Mouse (Mus musculus) heart, postnatal 0 days (tissue): ENCODE measurements at regions not wholly inside any gene's neighbourhood (a gene's known extent, or its start where the extent isn't known, plus 50 kb on each side); places are given as distances from the start of the nearest gene placed in this dataset.

ENCODE experiments used
- ATAC-seq: fragments of 200-750 bp; cut with Nextera tagmentation; 2 replicates; pipeline ENCODE4 v1.8.0; 2017; ENCODE audit warnings: low read depth, moderate number of reproducible peaks, moderate library complexity; ENCODE audit not compliant: insufficient read depth
- DNase-seq: peaks from one replicate; pipeline ENCODE4 v3.0.0-alpha.2; 2016; ENCODE audit warnings: low spot score
- H3K27ac ChIP-seq: fragments of 300-500 bp; sonication (generic); 2 replicates; pipeline ENCODE4 v1.5.1; 2014; ENCODE audit warnings: low read depth, mild to moderate bottlenecking
- H3K27me3 ChIP-seq: fragments of 300-500 bp; sonication (generic); 2 replicates; pipeline ENCODE4 v1.6.1; 2014; ENCODE audit warnings: low read length, mixed read lengths; ENCODE audit not compliant: control insufficient read depth, insufficient read depth
- H3K36me3 ChIP-seq: fragments of 300-500 bp; sonication (generic); replicated peaks from 2 replicates; pipeline ENCODE4 v1.6.1; 2014; ENCODE audit warnings: low read length, mixed read lengths; ENCODE audit not compliant: control insufficient read depth, insufficient read depth
- H3K4me1 ChIP-seq: fragments of 300-500 bp; sonication (generic); 2 replicates; pipeline ENCODE4 v1.6.1; 2014; ENCODE audit warnings: antibody characterized with exemption; ENCODE audit not compliant: control insufficient read depth, insufficient read depth
- H3K4me2 ChIP-seq: fragments of 300-500 bp; sonication (generic); 2 replicates; pipeline ENCODE4 v1.6.1; 2014; ENCODE audit warnings: low read depth, mild to moderate bottlenecking, low read length, moderate library complexity
- H3K4me3 ChIP-seq: fragments of 300-500 bp; sonication (generic); 2 replicates; pipeline ENCODE4 v1.5.1; 2014; ENCODE audit warnings: low read depth, low read length
- H3K9ac ChIP-seq: fragments of 300-500 bp; sonication (generic); replicated peaks from 2 replicates; pipeline ENCODE4 v1.6.1; 2014; ENCODE audit warnings: low read depth, low read length, mixed read lengths
- H3K9me3 ChIP-seq: fragments of 300-500 bp; sonication (generic); replicated peaks from 2 replicates; pipeline ENCODE4 v1.6.1; 2016; ENCODE audit warnings: low read length; ENCODE audit not compliant: control insufficient read depth
- CTCF ChIP-seq: IDR thresholded peaks from 2 replicates; pipeline ENCODE4 v1.5.1; 2016; ENCODE audit warnings: antibody characterized with exemption, control low read depth, low read depth
- EP300 ChIP-seq: IDR thresholded peaks from 2 replicates; pipeline ENCODE4 v1.6.1; 2016; ENCODE audit warnings: antibody characterized with exemption, low read depth
- WGBS: fragments of 180-500 bp; shearing (Covaris S2); extraction: QIAGEN DNeasy Blood & Tissue Kit; methylation state at CpG from one replicate; pipeline ENCODE4 v1.1.7; 2014; 5-methylcytosine and 5-hydroxymethylcytosine counted together

- no peak for TF ChIP-seq EP300
- TF ChIP-seq CTCF = no peak
- no peak; the same call in 1 of the 2 replicates for ATAC-seq
- WGBS = 64% methylated on average over 3 of the region's 3 CpGs
These were observed 155.4 kb upstream of the Cited2 start for GRCm38 (mm10) chr10:17567631-17568030.

GRCm38 (mm10) chr10:17569577-17570113 is 153.4 kb upstream of the Cited2 start:
- TF ChIP-seq EP300 (no peak), CTCF (no peak)
- 89% methylated on average over 6 of the region's 6 CpGs for WGBS
- no peak overlapping the region for H3K27ac ChIP-seq
- H3K9me3 ChIP-seq = no peaks in the 10 kb centered on the region
- no peak overlapping the region for H3K4me3 ChIP-seq
- ATAC-seq (no peak), DNase-seq (no peak)
- H3K4me1 ChIP-seq = no peaks in the 10 kb centered on the region
- H3K27me3 ChIP-seq = no peaks in the 10 kb centered on the region
- H3K9ac ChIP-seq = no peak overlapping the region
- no peaks in the 10 kb centered on the region for H3K36me3 ChIP-seq
- H3K4me2 ChIP-seq = no peak overlapping the region

More at GRCm38 (mm10) chr10:17567631-17568030, 155.4 kb upstream of the Cited2 start:
- Histone ChIP-seq H3K9ac (no peak overlapping the region), H3K9me3 (no peaks in the 10 kb centered on the region), H3K4me2 (no peak overlapping the region), H3K27ac (no peak overlapping the region), H3K4me1 (0 out of 2 replicates have a peak, but pooled peaks cover 7% of the 10 kb centered on the region), H3K27me3 (no peaks in the 10 kb centered on the region), H3K36me3 (no peaks in the 10 kb centered on the region), H3K4me3 (no peak overlapping the region)
- DNase-seq = no peak

GRCm38 (mm10) chr10:17574894-17575293 is 148.1 kb upstream of the Cited2 start:
- Histone ChIP-seq H3K36me3 (no peaks in the 10 kb centered on the region), H3K27ac (peak overlapping the region; percentile 41; the same call in 1 of the 2 replicates), H3K4me3 (no peak overlapping the region), H3K4me1 (peaks cover 6% of the 10 kb centered on the region; the same call in 1 of the 2 replicates), H3K4me2 (no peak overlapping the region), H3K9me3 (no peaks in the 10 kb centered on the region), H3K9ac (no peak overlapping the region), H3K27me3 (no peaks in the 10 kb centered on the region)
- no peak for ATAC-seq
- WGBS = 33% methylated on average over 3 of the region's 3 CpGs
- no peak for DNase-seq
- TF ChIP-seq EP300 (no peak), CTCF (no peak)

GRCm38 (mm10) chr10:17575448-17576332 is 147.3 kb upstream of the Cited2 start:
- H3K4me1 ChIP-seq = peaks cover 6% of the 10 kb centered on the region; the same call in 1 of the 2 replicates
- H3K27me3 ChIP-seq = no peaks in the 10 kb centered on the region
- DNase-seq (peak; percentile 26), ATAC-seq (no peak)
- TF ChIP-seq CTCF (no peak), EP300 (no peak)
- H3K4me2 ChIP-seq = no peak overlapping the region
- 56% methylated on average over 10 of the region's 10 CpGs for WGBS
- H3K36me3 ChIP-seq = no peaks in the 10 kb centered on the region
- peak overlapping the region; percentile 41 for H3K27ac ChIP-seq
- no peak overlapping the region for H3K9ac ChIP-seq
- H3K4me3 ChIP-seq = no peak overlapping the region
- no peaks in the 10 kb centered on the region for H3K9me3 ChIP-seq

GRCm38 (mm10) chr10:17576333-17576750 is 146.7 kb upstream of the Cited2 start:
- no peaks in the 10 kb centered on the region for H3K27me3 ChIP-seq
- no peak overlapping the region for H3K4me3 ChIP-seq
- no peak overlapping the region for H3K9ac ChIP-seq
- no peaks in the 10 kb centered on the region for H3K36me3 ChIP-seq
- no peak overlapping the region for H3K4me2 ChIP-seq
- ATAC-seq = no peak
- peaks cover 6% of the 10 kb centered on the region; the same call in 1 of the 2 replicates for H3K4me1 ChIP-seq
- TF ChIP-seq CTCF (no peak), EP300 (no peak)
- H3K9me3 ChIP-seq = no peaks in the 10 kb centered on the region
- H3K27ac ChIP-seq = peak overlapping the region; percentile 41; the same call in 1 of the 2 replicates
- no peak for DNase-seq
